Mouse (Mus musculus): ENCODE measurements around the gene Grcc10.

Grcc10 gene

DNA sequence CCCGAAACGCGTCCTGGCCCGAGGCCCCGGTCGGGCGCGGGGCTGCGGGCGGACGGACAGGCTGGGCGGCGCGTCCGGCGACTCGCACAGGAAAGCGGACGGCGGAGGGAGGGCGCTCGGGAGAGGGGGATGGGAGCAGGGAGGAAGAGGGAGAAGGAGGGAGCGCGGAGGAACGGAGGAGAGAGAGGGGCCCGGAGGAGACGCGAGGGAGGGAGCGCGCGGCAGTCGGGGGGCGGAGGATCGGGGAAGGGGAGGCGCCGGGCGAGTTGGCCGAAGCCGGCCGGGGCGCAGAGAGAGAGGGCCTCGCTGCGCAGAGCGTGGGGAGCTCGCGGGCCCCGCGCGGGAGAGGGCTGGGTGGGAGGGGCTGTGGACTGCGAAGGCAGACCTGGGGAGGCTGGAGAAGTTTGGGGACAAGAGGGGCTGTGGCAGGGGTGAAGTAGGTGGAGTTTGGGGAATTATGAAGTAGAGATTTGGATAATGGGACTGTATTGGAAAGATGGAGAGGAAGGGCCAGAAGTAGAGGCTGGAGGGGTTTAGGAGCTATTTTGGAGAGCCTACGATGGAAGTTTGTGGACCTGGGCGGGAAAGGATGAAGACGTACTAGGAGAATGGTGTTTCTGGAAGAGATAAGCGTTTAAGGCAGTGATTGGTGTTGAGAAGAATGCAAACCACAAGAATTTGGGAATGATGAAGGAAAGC lies 15.6 kb upstream of the Grcc10 start:
- DNase-seq, result peak; percentile 88

DNA sequence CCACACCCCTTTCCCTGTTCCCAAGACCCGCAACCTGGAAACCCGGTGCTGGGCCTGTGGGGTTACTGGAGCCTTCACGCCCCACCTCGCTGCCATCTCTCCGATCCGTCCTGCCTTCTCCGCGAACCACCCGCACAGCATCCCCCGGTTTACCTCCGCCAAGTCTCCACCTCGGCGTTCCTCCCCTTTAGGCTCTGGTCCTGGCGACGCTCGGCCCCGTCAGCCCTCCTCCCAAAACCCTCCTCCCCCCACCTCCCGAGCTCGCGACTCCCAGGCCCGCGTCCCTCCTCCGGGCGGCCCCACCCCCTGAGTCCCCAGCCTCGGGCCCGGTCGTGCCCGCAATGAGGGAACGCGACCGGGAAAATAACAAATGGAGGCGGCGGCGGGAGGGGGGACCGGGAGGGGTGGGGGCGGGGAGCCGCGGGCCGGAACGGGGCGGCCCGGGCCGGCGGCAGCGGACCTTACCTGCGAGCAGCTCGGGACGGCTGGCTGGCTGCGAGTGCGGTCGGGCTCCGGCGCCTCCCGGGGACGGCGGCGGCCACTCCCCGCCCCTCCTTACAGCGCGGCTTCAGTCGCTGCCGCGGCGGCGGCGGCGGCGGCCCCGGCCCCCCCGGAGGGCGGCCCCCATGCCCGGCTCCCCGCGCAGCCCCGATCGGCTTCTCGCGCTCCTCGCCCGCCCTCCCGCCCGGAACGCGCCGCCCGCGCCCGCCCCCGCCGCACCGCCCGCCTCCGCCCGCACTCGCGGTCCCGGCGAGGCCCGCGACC lies 14.8 kb upstream of the Grcc10 start, which contains the start of the genes Gm45234 and Atn1:
TSS of gene Gm45234 (minus strand) at position 191 of the 765 bp plus-strand sequence.
TSS of gene Atn1 (minus strand) at position 694 of the 765 bp plus-strand sequence.
- peak; percentile 80 for DNase-seq

DNA sequence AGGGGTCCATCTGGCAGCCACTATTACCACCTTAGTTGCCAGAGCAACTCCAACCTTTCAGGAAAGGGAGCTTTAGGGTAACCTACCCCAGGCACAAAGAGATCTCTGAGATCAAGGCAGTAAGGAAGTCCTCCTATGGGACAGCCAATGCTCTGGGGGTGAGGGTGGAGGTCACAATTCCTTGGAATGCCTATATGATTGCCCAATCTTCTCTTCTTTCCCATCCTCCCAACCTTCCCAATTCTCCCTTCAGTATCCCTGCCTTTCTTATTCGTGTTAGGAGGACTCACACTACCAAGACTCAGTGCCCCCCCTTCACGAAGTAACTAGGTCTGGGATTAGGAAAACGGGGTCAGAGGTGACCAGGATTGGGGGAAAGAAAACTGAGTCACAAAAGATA lies 14.1 kb upstream of the Grcc10 start:
- DNase-seq, result no peak

DNA sequence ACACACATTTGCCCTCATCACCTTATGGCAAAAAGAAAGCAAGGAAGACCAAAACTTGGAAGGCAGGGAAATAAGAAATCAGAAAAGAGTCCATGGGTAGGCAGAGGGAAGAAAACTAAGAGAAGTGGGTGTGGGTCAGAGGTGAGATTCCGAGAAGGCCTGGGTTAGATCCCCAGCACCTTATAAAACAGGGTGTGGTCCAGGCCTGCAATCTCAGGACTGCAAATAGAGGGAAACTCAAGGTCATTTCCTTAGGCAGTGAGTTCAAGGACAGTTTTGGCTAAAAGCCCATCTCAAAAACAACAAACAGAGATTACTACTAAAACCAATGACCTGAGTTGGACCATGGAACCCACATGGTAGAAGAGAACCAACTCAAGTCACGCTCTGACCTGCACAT lies 12.7 kb upstream of the Grcc10 start:
- no peak for DNase-seq

DNA sequence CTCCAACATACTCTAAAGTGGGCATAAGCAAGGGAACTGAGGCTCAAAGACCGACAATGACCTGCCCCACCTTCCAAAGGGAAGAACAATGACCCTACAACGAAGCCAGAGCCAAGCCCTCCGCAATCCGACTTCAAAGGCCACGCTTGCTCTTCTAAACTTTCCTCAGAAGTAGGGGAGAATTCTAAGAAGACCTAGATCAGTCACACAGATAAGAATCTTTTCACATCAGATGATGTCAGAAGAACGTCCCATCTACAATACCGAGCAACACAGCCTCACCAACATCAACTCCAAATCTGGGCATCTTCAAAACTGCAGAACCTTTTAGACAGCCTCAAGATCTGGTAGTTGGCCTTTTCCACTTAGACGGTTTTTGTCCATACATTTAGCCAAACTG lies 9.2 kb upstream of the Grcc10 start:
- DNase-seq, result no peak

DNA sequence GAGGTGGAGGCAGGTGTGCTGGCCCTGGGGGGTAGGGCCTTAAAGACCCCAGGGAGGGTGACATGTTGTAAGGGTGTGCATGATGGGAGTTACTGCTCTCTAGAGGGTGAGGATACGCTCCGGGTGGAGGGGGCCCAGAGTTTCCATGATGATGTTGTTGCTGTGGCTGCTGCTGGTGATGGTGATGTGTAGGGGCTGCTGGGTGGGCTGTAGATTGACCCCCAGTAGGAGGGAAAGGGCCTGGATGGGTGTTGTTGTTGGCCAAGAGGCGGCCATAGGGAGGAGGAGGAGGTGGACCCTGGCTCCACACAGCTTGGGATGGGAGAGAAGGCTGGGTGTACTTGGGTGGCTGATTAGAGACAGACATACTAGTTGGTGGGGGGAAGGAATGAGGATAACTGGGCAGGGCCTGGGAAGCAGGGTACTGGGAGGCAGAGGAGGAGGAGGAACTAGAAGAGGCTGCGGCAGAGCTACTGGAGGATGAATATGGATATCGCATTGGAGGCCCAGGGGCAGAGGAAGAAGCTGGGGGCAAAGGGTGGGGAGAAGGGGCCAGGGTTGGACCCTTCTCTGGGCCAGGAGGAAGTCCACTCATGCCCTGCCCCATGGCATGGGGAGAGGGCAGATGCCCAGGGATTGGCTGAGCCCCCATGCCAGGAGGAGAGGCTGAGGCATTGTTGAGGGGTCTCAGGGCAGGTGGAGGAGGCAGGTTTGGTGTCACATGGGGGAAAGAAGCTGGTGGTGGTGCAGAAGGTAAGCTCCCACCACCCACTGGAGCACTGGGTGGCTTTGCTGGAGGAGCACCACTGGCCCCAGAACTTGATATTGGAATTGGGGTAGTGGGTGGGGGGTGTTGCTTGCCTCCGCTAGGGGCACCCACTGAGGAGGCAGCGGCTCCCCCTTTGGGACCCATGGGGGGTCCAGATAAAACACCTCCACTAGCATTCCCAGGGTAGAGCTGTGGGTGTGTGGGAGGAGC lies 5.8 kb upstream of the Grcc10 start:
- DNase-seq, result peak; percentile 73

DNA sequence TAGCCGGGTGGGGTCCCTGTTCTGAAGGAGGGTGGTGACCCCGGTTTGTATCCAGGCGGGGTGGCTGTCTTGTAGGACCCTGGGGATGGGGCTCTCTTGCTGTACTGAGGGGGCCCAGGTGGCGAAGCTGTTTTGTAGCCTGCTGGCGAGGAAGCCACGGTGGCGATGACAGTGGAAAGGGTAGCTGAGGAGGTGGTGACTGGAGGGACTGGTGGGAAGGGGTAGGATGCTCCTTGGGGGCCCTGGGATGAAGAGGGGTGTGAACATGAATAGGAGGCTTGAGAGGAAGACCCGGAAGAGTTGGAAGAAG lies 5.1 kb upstream of the Grcc10 start:
- DNase-seq, result no peak

DNA sequence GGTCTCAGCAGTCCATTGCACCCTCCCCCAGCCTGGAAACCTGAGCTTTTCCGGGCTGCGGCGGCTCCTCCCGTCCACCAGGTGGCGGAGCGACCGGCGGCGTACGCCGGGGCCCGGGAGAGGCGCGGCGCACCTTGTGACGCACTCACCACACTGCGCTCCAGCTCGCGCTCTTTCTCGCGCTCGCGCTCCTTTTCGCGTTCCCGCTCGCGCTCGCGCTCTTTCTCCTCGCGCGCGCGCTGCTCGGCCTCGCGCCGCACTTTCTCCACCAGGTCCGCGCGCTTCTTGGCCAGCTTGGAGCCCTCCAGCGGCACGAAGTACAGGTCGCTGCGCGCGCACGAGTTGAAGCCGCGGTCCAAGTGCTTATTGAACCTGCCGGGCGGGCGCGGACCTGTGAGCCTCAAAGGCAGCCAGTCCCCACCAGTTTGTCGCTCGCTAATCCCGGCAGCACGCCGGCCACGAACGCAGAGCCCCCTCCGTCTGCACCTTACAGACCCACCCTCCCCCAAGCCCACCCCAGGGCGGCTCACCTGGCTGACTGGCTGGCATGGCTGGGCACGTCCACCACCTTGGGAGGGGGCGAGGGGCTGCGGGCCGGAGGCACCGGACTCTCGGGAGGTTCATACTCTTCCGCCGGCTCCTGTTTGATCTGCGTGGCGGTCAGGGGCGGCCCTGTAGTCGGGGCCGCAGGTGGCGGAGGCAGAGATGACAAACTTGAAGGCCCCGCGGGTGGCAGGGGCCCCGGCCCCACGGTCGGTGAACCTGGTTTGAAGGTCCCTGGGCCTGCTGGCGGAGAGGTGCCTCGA lies 4.5 kb upstream of the Grcc10 start:
- DNase-seq, result peak; percentile 97

DNA sequence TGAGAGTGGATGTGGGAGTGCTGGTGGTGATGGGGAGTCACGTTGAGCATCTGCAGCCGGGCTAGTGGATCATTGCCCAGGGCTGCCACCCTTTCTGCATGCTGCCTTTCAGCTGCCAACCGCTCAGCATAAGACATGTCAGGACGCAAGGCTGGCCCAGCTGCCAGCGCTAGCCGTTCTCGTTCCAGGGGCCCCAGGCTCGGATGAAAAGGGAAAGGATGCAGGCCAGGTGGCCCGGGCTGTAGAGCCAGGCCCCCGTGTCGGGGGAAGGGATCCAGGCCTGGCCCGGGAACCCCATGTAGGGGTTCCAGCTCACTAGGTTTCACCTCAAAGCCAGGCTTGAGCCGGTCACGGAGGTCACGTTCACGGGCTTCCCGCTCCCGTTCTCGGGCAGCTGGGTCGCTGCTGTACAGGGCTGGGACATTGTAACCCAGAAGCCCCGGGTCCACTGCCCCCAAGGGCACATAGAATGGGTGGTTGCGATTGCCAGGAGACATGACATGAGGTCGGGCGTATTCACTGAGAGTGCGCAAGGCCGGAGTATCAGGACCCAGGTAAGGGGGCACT lies 3.7 kb upstream of the Grcc10 start:
- peak; percentile 83 for DNase-seq

DNA sequence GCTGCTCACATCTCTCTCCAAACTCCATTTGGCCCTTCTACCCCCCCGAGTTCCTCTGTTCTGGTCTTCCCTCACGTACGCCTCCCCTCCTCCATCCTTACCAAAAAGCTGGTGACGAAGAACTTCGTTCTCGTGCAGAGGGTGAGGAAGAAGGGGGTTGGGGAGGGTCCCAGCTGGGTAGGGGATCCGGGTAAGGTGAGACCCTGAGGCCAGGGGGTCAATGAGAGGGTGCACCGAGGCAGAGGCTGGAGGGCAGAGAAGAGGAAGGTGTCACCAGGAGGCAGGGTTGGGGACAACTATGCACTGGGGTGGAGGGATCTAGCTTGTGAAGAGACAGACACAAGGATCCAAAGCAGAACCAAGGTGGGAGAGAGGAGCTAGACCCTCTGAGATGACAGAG lies 2.5 kb upstream of the Grcc10 start:
- DNase-seq, result peak; percentile 67

DNA sequence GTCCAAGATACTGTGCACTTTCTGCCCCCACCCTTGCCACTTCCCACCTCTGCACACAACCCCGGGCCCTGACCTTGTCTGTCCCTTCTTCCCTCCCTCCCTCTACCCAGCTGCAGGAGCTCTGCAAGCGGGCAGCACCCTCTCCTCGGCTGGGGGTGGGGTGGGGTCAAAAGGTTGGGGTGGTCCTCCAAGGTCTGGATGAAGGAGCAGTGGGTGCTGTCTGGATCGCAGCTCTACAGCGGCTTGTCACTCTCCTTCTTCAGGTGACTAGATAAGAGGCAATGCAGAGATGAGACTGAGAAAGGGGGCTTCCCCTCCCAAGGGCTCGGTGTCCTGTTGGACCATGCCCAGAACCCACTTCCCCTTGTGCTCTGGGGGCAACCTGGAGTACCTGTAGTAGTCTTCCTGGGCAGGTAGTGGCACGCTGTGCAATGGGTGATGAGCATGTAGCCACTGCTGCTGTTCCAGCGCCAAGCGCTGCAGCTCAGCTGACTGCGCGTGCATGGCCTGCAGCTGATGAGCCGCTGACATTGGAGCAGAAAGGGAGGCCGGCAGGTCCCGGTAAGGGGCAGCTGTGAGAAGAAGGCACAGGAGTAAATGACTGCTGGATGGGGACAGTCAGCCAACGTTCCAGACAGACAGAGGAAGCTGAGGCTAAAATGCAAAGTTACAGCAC lies 1.8 kb upstream of the Grcc10 start:
- peak; percentile 73 for DNase-seq

DNA sequence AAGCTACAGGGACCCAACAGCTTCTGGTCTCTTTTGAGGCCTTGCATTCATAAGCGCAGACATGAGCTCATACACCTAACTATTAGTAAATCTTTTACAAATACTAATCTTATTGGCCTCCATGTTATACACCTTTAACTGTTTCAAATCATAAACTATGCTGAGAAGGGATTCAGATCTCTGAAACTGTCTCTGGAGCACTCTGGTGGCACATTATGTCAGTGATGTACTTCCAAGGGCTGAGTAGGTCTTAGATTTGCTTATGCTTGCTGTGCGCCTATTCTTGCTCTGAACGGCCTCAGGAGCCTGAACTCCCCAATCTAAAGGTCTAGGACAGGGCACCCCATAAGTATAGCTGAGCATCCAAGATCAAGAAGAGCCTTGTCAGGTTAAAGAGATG lies 668 bp upstream of the Grcc10 start:
- DNase-seq, result no peak

DNA sequence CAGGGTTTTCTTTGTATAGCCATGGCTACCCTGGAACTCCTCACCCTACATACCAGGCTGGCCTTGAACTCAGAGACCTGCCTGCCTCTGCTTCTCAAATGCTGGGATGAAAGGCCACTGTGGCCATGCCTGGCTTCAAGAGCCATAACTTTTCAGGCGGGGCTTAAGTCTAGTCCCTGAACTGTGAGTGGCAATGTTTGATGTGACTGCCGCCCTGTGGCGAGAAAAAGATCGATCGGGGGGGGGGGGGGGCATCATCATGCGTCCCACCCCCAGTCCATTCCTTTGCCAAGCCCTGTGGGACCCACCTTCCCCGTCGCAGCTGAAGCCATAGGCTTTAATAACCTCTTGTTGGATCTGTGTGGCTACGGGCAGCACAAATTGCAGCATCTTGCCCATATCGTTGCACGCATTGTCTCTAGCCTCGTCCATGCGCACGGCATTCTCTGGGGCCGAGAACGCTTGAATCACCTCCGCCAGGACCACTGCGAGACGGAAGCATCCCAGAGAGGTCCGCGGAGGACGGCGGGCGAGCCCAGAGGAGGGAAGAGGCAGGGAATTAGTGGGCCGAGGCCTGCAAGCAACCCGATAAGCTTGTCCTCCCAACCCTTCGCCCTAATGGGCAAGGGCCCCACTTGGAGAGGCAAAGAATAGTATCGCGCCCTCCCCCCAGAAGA lies 825 bp downstream of the Grcc10 start:
- DNase-seq, result peak; percentile 67

DNA sequence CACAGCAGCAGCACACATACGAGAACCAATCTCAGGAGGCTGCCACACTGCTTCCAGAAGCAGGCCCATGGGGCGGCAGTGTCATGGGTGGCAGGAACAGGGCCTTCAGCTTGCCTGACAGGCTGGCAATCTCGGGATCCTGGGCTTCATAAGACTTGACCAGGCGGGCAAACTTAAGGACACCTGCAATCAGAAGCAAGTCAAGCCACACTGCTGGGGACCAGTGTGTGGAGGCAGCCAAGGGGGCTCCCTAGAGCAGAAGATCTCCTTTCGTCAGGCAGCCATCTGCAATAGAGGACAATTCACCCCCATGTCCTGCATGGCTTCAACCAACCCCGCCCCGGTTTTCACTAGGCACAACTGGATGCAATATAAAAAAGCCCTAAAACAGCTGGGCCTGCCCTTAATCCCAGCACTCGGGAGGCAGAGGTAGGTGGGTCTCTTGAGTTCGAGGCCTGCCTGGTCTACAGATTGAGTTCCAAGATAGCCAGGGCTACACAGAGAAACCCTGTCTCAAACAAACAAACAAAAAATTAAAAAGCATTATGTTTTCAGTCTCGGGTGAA lies 1.9 kb downstream of the Grcc10 start:
- DNase-seq, result peak; percentile 45

DNA sequence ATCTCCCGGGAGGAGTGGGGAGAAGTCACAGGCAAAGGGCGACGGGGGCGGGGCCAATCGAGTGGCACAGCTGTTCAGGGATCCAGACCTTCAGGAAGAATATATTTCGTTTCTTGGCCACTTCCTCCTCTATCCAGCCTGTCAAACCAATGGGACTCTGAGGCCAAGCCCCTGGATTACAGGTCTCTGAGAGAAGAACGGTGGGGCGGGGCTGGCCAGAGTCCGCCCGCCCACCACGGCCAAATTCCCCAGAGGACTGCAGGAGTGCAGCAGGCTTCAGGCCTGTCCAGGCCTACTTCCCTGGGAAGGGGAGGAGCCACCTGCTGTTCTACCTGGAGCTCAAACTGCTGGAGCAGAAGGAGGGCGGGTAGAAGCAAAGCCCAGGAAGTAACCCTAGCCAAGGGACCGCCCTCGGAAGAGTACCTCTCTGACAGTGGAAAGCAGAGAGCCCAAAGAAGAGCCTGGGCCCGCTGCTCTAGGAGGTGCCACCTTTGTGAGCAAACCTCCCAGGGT lies 2.6 kb downstream of the Grcc10 start, which contains the start of gene Ptpn6:
TSS of gene Ptpn6 (minus strand) at position 204 of the 513 bp plus-strand sequence.
- DNase-seq, result peak; percentile 58

DNA sequence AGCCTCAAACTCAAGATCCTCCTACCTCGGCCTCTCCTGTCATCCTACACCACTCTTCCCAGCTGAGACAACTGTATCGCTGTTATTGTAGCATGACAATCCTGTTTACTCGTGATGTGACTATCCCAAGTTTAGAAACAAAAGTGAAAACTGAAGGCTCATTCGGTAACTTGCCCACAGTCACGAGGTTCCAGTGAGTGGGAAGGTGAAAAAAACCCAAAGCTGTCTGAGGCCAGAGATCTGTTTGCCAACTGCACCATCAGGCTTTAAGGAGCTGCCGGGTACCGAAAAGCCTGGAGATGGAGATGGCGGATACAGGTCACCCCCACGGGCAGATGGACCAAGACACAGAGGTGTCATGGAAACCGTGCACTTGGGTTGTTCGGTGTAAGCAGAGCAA lies 4.1 kb downstream of the Grcc10 start:
- no peak for DNase-seq

DNA sequence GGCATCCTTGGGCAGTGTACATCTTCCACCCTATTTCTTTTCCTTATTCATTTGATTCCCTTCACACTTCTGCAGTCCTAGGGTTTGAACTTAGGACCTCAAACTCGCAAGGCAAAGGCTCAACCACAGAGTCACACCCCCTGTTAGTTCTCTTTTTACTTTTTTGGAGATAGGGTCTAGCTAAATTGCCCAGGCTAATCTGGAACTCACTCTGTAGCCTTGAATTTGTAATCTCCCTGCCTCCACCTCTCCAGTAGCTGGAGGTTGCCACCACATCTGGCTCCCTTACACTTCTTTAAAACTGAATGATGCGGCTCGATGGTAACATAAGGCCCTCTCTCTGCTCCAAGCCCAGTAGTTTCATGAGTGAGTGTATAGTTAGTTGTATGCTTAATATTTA lies 6.8 kb downstream of the Grcc10 start:
- DNase-seq, result no peak

DNA sequence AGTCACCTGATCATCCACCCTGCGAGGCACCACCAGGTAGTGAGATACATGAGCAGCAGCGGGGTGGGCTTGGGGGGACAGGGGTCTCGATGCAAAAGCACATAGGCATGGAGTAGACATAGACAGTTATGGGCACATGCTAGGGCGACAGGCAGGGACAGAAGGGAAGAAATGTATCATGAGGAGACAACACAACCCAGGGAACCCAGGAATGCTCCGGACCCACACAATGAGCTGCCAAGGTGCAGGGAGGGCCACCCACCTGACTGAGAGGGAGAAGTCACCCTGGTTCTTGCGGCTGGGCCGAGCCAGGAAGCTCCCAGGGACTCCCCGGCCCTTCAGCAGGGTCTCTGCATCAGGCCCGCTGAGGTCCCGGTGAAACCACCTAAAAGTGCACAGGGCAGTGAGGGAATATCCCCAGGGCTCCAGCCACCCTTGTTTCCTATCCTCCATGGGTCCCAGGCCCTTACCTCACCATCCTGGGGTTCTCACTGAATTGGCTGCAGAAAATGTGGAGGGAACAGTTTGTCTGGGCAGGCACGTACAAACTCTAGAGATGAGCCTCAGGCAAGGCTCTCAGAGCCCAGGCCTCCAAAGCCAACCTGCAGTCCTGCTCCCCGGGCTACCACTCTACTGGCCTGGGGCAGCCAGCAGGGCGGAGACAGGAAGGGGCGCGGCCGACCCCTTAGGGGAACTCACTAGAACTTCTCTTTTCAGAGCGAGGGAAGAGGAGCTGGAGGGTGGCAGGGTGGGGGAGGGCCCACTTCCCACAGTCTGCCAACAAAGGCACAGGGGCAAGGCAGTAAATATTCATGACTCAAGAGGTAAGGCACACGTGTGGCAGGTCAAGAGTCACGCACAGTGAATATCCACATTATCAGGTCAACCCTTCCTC lies 8.5 kb downstream of the Grcc10 start:
- DNase-seq, result no peak

DNA sequence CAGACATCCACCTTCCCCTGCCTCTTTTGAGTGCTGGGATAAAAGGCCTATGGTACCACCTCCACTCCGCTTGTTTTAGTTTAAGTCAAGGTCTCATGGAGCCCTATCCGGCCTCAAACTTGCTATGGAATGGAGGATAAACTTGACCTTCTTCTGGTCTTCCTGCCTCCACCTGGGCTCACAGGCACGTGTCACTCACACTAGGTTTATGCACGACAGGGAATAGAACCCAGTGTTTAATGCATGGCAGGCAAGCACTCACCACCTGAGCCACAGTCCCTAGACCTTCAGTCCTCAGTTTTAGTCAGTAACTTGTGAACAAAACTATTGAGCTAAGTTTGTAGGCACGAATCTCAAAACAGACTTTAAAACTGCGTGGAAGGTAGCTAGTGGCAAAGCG lies 10.1 kb downstream of the Grcc10 start:
- DNase-seq, result no peak

Measured in cerebellum, adult 11-12 months (tissue).